Mouse (Mus musculus) midbrain, embryonic 11.5 days (tissue): ENCODE data around the gene Shc1. TPM values are rescaled to one million over a fixed set of nuclear protein-coding genes. Genes with fewer than 3 reads are reported as not detected.
"Not testable (repeated sequence)": the region's sequence is repeated elsewhere in the genome, so short reads cannot be mapped to it uniquely, and the experiment has no call there.

ENCODE experiments used
- ATAC-seq: fragments of 200-750 bp; cut with Nextera tagmentation; 2 replicates; pipeline ENCODE4 v1.8.0; 2017; ENCODE audit warnings: moderate TSS enrichment, moderate library complexity; ENCODE audit not compliant: low FRiP score
- DNase-seq: peaks from one replicate; pipeline ENCODE4 v3.0.0; 2015; ENCODE audit warnings: low spot score; ENCODE audit errors: missing footprints
- H3K27ac ChIP-seq: fragments of 300-500 bp; sonication (generic); 2 replicates; pipeline ENCODE4 v1.5.1; 2014; ENCODE audit warnings: low read depth, low read length
- H3K27me3 ChIP-seq: fragments of 300-500 bp; sonication (generic); 2 replicates; pipeline ENCODE4 v1.6.1; 2014; ENCODE audit warnings: mild to moderate bottlenecking, low read length, moderate library complexity, mixed read lengths; ENCODE audit not compliant: control insufficient read depth, insufficient read depth
- H3K36me3 ChIP-seq: fragments of 300-500 bp; sonication (generic); 2 replicates; pipeline ENCODE4 v1.6.1; 2014; ENCODE audit warnings: mild to moderate bottlenecking, low read length, moderate library complexity, mixed read lengths; ENCODE audit not compliant: control insufficient read depth, insufficient read depth
- H3K4me1 ChIP-seq: fragments of 300-500 bp; sonication (generic); 2 replicates; pipeline ENCODE4 v1.6.1; 2014; ENCODE audit warnings: low read length; ENCODE audit not compliant: control insufficient read depth, insufficient read depth
- H3K4me2 ChIP-seq: fragments of 300-500 bp; sonication (generic); 2 replicates; pipeline ENCODE4 v1.6.1; 2014; ENCODE audit warnings: mild to moderate bottlenecking, moderate library complexity
- H3K4me3 ChIP-seq: fragments of 300-500 bp; sonication (generic); 2 replicates; pipeline ENCODE4 v1.5.1; 2014; ENCODE audit warnings: low read depth, low read length
- H3K9ac ChIP-seq: fragments of 300-500 bp; sonication (generic); 2 replicates; pipeline ENCODE4 v1.6.1; 2014; ENCODE audit warnings: low read length
- H3K9me3 ChIP-seq: fragments of 300-500 bp; sonication (generic); 2 replicates; pipeline ENCODE4 v1.6.1; 2016; ENCODE audit warnings: low read length; ENCODE audit not compliant: control insufficient read depth
- WGBS: fragments of 180-500 bp; shearing (Covaris S2); extraction: QIAGEN DNeasy Blood & Tissue Kit; methylation state at CpG from one replicate; pipeline ENCODE4 v1.1.7; 2014; 5-methylcytosine and 5-hydroxymethylcytosine counted together
- polyA plus RNA-seq: library from polyadenylated mRNA; unstranded; fragments of >200 nt; fragmentation: Nextera tagmentation; extraction: Ambion mirVana; gene quantifications from 2 replicates; pipeline ENCODE4 v1.2.1, GENCODE M21; 2014

Gene Shc1
- polyA plus RNA-seq, 1 experiment from 2014 or later, result 23.4 TPM

- Histone ChIP-seq H3K4me2 (peak overlapping the region; percentile 61), H3K4me1 (peaks cover 32% of the 10 kb centered on the region), H3K9ac (peak overlapping the region; percentile 71), H3K36me3 (peaks cover 2% of the 10 kb centered on the region; the same call in 1 of the 2 replicates), H3K27me3 (no peaks in the 10 kb centered on the region), H3K9me3 (no peaks in the 10 kb centered on the region), H3K4me3 (peak overlapping the region; percentile 32), H3K27ac (peak overlapping the region; percentile 20; the same call in 1 of the 2 replicates)
- ATAC-seq (peak; percentile 36; the same call in 1 of the 2 replicates), DNase-seq (peak; percentile 91)
- 4% methylated on average over 11 of the region's 11 CpGs for WGBS
Observed at GRCm38 (mm10) chr3:89421002-89421774, 2.9 kb downstream of the Shc1 start.

DNA sequence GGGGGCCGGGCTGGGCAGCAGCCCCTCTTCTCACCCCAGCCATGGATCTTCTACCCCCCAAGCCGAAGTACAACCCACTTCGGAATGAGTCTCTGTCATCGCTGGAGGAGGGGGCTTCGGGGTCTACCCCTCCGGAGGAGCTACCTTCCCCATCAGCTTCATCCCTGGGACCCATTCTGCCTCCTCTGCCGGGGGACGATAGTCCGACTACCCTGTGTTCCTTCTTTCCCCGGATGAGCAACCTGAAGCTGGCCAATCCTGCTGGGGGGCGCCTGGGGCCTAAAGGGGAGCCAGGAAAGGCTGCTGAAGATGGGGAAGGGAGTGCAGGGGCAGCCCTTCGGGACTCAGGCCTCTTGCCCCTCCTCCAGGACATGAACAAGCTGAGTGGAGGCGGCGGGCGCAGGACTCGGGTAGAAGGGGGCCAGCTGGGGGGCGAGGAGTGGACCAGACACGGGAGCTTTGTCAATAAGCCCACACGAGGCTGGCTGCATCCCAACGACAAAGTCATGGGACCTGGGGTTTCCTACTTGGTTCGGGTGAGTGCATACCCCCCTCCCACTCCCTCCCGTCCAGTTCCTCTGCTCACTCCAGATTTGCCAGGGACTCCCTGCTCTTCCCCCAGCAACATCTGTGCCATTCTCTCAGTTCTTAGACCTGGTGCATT lies 3.7 kb downstream of the Shc1 start:
- peaks cover 28% of the 10 kb centered on the region for H3K4me1 ChIP-seq
- peak; percentile 87 for DNase-seq

GRCm38 (mm10) chr3:89422556-89423205 lies 4.4 kb downstream of the Shc1 start:
- no peak for DNase-seq
- no peak overlapping the region; the same call in 1 of the 2 replicates for H3K4me2 ChIP-seq
- WGBS, result 73% methylated on average over 6 of the region's 6 CpGs
- H3K27ac ChIP-seq, result no peak overlapping the region
- no peaks in the 10 kb centered on the region for H3K36me3 ChIP-seq
- H3K27me3 ChIP-seq, result no peaks in the 10 kb centered on the region
- peak overlapping the region; percentile 32; the same call in 1 of the 2 replicates for H3K4me3 ChIP-seq
- peaks cover 24% of the 10 kb centered on the region for H3K4me1 ChIP-seq
- H3K9me3 ChIP-seq, result no peaks in the 10 kb centered on the region
- no peak overlapping the region for H3K9ac ChIP-seq
- ATAC-seq, result no peak

More for the DNA sequence above, 3.7 kb downstream of the Shc1 start:
- Histone ChIP-seq H3K9me3 (no peaks in the 10 kb centered on the region), H3K9ac (peak overlapping the region; percentile 71), H3K4me2 (peak overlapping the region; percentile 61), H3K27ac (no peak overlapping the region), H3K36me3 (no peaks in the 10 kb centered on the region), H3K4me3 (peak overlapping the region; percentile 32), H3K27me3 (no peaks in the 10 kb centered on the region)
- no peak for ATAC-seq
- 4% methylated on average over 22 of the region's 22 CpGs for whole genome bisulfite sequencing

GRCm38 (mm10) chr3:89424416-89425140 lies 6.3 kb downstream of the Shc1 start:
- no peak for ATAC-seq
- Histone ChIP-seq H3K36me3 (no peaks in the 10 kb centered on the region), H3K4me3 (no peak overlapping the region), H3K4me1 (peaks cover 21% of the 10 kb centered on the region), H3K27ac (no peak overlapping the region), H3K9me3 (no peaks in the 10 kb centered on the region), H3K9ac (no peak overlapping the region), H3K4me2 (no peak overlapping the region), H3K27me3 (no peaks in the 10 kb centered on the region)
- 91% methylated on average over 5 of the region's 5 CpGs for WGBS
- no peak for DNase-seq

- DNase-seq (no peak), ATAC-seq (no peak)
- Histone ChIP-seq H3K36me3 (no peaks in the 10 kb centered on the region), H3K9me3 (no peaks in the 10 kb centered on the region), H3K4me1 (peaks cover 17% of the 10 kb centered on the region), H3K27ac (no peak overlapping the region), H3K4me3 (no peak overlapping the region), H3K4me2 (no peak overlapping the region), H3K27me3 (no peaks in the 10 kb centered on the region), H3K9ac (no peak overlapping the region)
- WGBS, result 91% methylated on average over 5 of the region's 5 CpGs
Observed at GRCm38 (mm10) chr3:89425141-89425525, 6.9 kb downstream of the Shc1 start.

DNA sequence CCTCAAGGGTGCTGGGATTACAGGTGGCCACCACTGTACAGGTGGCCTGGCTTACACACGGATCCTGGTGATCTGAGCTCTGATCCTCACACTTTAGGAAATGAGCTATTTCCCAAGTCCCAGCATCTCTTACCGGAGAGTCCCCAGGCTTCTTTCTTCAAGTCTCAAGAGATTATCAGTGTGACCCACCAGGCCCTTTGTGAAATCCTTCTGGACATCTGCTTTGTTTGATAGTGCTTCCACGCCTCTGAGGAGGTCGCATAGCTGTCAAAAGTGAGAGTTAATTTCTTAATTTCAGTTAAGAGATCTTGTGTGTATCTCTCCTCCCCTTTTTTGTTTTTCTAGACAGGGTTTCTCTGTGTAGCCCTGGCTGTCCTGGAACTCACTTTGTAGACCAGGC lies 7.6 kb downstream of the Shc1 start:
- H3K9me3 ChIP-seq, result no peaks in the 10 kb centered on the region
- no peak for DNase-seq
- H3K4me3 ChIP-seq, result no peak overlapping the region
- peaks cover 15% of the 10 kb centered on the region for H3K4me1 ChIP-seq
- ATAC-seq, result no peak
- H3K36me3 ChIP-seq, result no peaks in the 10 kb centered on the region
- no peak overlapping the region for H3K4me2 ChIP-seq
- WGBS, result 86% methylated on average over 4 of the region's 4 CpGs
- H3K27ac ChIP-seq, result no peak overlapping the region
- no peaks in the 10 kb centered on the region for H3K27me3 ChIP-seq
- H3K9ac ChIP-seq, result no peak overlapping the region

DNA sequence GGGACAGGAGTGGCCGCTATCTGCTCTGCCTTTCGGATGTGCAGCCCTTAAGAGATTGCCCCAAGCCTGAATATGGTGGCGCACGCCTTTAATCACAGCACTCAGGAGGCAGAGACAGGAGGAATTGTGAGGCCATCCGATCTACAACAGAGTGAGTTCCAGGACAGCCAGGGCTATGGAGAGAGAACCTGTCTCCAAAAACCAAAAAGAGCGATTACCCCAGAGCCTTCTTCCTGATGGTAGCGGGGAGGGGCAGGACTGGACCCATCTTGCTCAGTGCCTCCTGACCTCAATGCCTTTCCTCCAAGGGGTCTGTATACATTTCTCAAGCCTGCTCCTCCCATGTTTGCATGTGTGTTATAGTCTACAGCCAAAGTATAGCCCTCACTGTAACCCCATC lies 10.8 kb downstream of the Shc1 start:
- not testable (repeated sequence) for H3K4me1 ChIP-seq, H3K27me3 ChIP-seq, ATAC-seq, H3K9ac ChIP-seq, H3K4me3 ChIP-seq, H3K9me3 ChIP-seq, H3K27ac ChIP-seq, DNase-seq, H3K4me2 ChIP-seq, H3K36me3 ChIP-seq
- 91% methylated on average over 6 of the region's 7 CpGs for WGBS

GRCm38 (mm10) chr3:89430171-89431159 lies 12.2 kb downstream of the Shc1 start, which contains the start of gene Pygo2:
TSS of gene Pygo2 (plus strand) at chr3:89430214.
- H3K27ac ChIP-seq, result peak within 1 kb of the TSS; percentile 74
- H3K9me3 ChIP-seq, result no peaks in the 10 kb centered on the region
- peak; percentile 97 for ATAC-seq
- peak; percentile 98 for DNase-seq
- H3K4me1 ChIP-seq, result peaks cover 7% of the 10 kb centered on the region
- peak within 1 kb of the TSS; percentile 91 for H3K4me2 ChIP-seq
- no peaks in the 10 kb centered on the region for H3K27me3 ChIP-seq
- peaks cover 6% of the 10 kb centered on the region; the same call in 1 of the 2 replicates for H3K36me3 ChIP-seq
- H3K4me3 ChIP-seq, result peak within 1 kb of the TSS; percentile 95
- peak within 1 kb of the TSS; percentile 95 for H3K9ac ChIP-seq
- 2% methylated on average over 68 of the region's 68 CpGs for WGBS
